Mouse (Mus musculus) spleen, adult 2 months (tissue): Measurements from ENCODE around the gene Armh4.

Source experiments
- CTCF ChIP-seq: fragments of 200-500 bp; IDR thresholded peaks from 2 replicates; pipeline ENCODE4 v1.5.1; 2011; ENCODE audit warnings: mild to moderate bottlenecking, inconsistent platforms; ENCODE audit not compliant: insufficient read depth, insufficient read length, insufficient replicate concordance; ENCODE audit errors: extremely low read depth
- POLR2A ChIP-seq: fragments of 200-500 bp; IDR thresholded peaks from 2 replicates; pipeline ENCODE4 v1.6.1; 2011; ENCODE audit warnings: low read depth, low read length, inconsistent platforms

- TF ChIP-seq CTCF (no peak), POLR2A (no peak)
Measured at GRCm38 (mm10) chr14:49755845-49756244, 27.3 kb downstream of the Armh4 start.
